Mouse (Mus musculus): ENCODE measurements around the gene Dlg2. TPM values are rescaled to one million over a fixed set of nuclear protein-coding genes. Genes with fewer than 3 reads are reported as not detected.

The Dlg2 gene
- total RNA-seq, 2 experiments from 2014 or later, result not detected

- no peak for ATAC-seq (replicated peaks; ENCODE audit: low FRiP score, poor library complexity, severe bottlenecking)
Observed at GRCm38 (mm10) chr7:91423784-91424183, 947.3 kb downstream of the Dlg2 start.

DNA sequence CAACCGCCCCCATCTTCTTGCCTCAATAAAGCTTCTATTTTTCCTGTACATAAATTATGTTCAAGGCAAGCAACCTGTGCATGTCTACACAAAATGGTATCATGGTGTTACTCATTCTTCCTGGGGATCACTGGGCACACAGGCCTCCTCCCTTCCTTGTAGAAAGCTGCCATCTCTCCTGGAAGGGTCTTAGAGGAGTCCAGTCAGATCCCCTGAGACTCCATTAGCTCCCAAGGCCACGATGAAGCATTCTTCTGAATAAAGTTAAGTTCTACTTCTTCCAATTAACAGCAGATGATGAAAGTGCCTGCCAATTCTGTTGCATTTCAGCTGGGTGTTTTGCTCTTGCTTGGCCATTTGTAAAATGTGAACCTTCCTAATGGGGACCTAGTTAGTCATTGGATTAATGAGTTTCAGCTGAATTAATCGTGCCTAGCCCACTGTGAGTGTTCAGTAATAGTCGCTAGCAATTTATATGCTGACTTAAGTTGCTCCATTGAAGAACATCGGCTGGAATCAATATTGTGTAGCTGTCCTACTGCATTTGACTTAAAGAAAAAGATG, 953.3 kb downstream of the Dlg2 start:
- no peak for ATAC-seq (replicated peaks; ENCODE audit: low FRiP score, poor library complexity, severe bottlenecking)

GRCm38 (mm10) chr7:91431594-91432240, 955.2 kb downstream of the Dlg2 start:
- no peak for ATAC-seq (replicated peaks; ENCODE audit: low FRiP score, poor library complexity, severe bottlenecking)

DNA sequence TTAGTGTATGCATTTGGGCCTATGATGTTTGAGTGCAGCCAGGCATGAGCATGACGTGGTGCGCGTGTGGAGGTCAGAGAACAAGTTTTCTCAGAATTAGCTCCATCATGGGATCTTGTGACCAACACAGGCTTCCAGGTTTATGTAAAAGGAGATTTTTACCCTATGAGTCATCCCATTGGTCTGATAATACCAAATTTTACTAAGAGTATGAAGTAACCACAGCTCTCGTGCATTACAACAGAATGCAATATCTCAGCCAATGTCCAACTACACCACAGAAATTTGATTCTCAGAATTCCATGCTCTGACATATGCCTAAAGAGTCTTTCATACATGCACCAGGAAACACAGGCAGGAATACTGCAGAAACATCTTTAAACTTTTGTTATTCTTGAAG, 956.1 kb downstream of the Dlg2 start:
- ATAC-seq (replicated peaks; ENCODE audit: low FRiP score, poor library complexity, severe bottlenecking), result no peak

- no peak for ATAC-seq (replicated peaks; ENCODE audit: low FRiP score, poor library complexity, severe bottlenecking)
Observed at GRCm38 (mm10) chr7:91434739-91435138, 958.3 kb downstream of the Dlg2 start.

DNA sequence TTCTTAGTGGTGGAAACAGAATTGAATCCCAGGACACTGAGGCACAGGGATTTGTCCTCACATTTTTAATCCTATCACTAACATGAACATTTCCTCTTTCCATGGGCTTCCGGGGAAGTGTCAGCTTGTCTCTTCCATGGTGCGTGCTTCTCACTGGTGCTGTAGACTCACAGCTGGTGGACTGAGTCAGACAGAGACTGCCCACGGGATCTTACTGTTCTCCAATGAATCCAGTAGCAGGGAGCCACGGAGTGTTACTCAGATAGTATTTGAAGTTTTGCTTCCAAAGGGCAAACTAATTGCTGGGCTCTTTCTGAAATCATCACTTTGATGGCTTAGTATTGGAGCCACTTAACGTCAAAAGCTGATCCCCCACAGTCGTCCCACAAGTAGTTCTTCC, 963.9 kb downstream of the Dlg2 start:
- no peak for ATAC-seq (replicated peaks; ENCODE audit: low FRiP score, poor library complexity, severe bottlenecking)

- no peak for ATAC-seq (replicated peaks; ENCODE audit: low FRiP score, poor library complexity, severe bottlenecking)
Observed at GRCm38 (mm10) chr7:91442447-91443376, 966.2 kb downstream of the Dlg2 start.

GRCm38 (mm10) chr7:91443377-91443714, 966.9 kb downstream of the Dlg2 start:
- no peak for ATAC-seq (replicated peaks; ENCODE audit: low FRiP score, poor library complexity, severe bottlenecking)

- ATAC-seq (replicated peaks; ENCODE audit: low FRiP score, poor library complexity, severe bottlenecking), result no peak
Observed at GRCm38 (mm10) chr7:91443913-91444312, 967.4 kb downstream of the Dlg2 start.

GRCm38 (mm10) chr7:91444728-91445127, 968.3 kb downstream of the Dlg2 start:
- no peak for ATAC-seq (replicated peaks; ENCODE audit: low FRiP score, poor library complexity, severe bottlenecking)

DNA sequence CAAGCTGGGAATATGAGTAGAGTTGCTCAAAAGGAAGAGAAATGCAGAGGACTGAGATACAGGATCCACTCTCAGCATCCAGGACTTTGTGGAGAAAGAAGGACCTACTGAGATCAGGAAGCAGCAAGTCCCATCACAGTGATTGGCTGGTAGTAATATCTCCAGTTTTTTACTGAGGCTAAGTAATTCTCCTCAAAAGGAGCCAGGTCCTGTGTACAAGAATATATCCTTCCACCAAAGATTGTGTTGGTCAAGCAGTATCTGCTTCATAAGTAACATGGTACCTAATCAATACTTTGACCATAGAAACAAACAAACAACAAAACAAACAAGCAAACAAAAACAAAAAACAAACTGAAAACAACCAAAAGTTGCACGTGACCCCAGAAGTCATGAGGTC, 980.3 kb downstream of the Dlg2 start:
- no peak for ATAC-seq (replicated peaks; ENCODE audit: low FRiP score, poor library complexity, severe bottlenecking)

- ATAC-seq (replicated peaks; ENCODE audit: low FRiP score, poor library complexity, severe bottlenecking), result no peak
Observed at GRCm38 (mm10) chr7:91457207-91457606, 980.7 kb downstream of the Dlg2 start.

DNA sequence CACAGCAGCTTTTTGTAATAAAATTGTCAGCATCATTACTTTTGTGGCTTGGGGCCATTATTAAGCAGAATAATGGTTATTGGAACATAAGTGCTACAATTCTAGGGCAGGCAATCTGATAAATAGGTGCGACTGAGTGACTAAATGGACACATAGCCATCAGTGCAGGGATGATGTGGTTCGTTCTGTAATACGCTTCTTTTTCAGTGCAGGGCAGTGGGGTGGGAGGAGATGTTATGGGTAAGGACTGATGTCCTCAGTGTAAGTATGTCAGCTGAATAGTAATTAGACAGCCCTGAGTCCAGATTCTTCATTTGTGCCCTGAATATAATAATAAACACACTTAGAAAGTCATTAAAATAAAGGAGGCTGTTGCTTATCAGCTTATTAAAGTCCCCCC, 984.9 kb downstream of the Dlg2 start:
- ATAC-seq (replicated peaks; ENCODE audit: low FRiP score, poor library complexity, severe bottlenecking), result no peak

DNA sequence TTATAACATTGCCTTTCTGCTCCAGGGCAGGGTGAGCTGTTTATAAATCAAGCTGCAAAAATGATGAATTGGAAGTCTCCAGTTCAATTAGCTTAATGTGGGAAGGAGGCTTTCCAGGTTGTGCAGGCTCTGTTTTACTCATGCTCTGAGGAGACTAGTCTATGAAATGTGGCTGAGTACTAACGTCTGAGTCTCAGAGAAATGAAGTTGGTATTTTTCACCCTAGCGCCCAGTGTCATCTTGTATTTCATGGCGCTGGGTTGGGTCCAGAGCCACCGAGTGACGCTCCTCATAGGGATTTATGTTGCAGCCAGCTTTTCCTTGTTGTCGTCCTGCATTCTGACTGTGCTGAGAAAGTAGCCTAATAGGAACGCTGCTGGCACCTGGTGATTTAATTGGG, 986.8 kb downstream of the Dlg2 start:
- ATAC-seq (replicated peaks; ENCODE audit: low FRiP score, poor library complexity, severe bottlenecking), result no peak

- ATAC-seq (replicated peaks; ENCODE audit: low FRiP score, poor library complexity, severe bottlenecking), result no peak
Observed at GRCm38 (mm10) chr7:91467061-91467460, 990.6 kb downstream of the Dlg2 start.

- ATAC-seq (replicated peaks; ENCODE audit: low FRiP score, poor library complexity, severe bottlenecking), result no peak
Observed at GRCm38 (mm10) chr7:91479145-91479544, 1002.7 kb downstream of the Dlg2 start.

GRCm38 (mm10) chr7:91481574-91482197, 1005.2 kb downstream of the Dlg2 start:
- ATAC-seq (replicated peaks; ENCODE audit: low FRiP score, poor library complexity, severe bottlenecking), result no peak

- ATAC-seq (replicated peaks; ENCODE audit: low FRiP score, poor library complexity, severe bottlenecking), result no peak
Observed at GRCm38 (mm10) chr7:91493234-91493633, 1016.8 kb downstream of the Dlg2 start.

DNA sequence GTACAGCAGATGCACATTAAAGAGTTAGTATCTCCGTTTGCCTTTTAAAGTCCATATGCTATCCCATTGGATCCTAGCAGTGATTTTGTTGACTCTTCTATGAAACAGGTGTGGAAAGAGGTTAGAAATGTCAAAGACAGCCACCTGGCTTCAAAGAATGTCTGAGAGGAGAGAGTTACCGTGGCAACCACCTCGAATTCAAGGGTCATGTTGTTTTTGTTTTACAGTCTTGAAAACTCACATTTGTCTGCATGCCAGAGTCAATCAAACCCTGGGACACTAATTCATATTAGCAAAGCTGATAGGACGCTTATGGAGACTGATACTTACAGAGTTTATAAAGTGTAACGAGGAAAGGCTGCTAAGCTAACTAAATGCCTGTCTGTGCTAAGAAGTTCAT, 1019.1 kb downstream of the Dlg2 start:
- ATAC-seq (replicated peaks; ENCODE audit: low FRiP score, poor library complexity, severe bottlenecking), result no peak

DNA sequence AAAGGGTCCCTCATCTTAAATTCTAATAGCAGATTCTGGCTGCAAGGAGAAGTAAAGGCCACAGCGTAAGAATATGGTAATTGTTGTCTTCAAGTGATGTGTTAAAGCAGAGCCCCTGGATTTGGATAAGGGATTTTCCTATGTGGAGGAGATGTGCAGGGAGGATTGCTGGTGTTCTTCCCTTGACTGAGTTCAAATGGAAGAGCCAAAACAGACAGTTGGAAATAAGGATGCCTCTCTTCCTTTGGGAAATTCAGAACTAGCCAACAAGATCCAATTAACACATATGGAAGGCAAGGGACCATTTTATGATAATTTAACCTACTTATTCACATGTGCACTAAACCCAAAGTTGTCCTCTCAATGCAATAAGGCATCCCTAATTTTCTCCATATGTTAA, 1034.6 kb downstream of the Dlg2 start:
- ATAC-seq (replicated peaks; ENCODE audit: low FRiP score, poor library complexity, severe bottlenecking), result no peak

GRCm38 (mm10) chr7:91514445-91514844, 1038.0 kb downstream of the Dlg2 start:
- no peak for ATAC-seq (replicated peaks; ENCODE audit: low FRiP score, poor library complexity, severe bottlenecking)

Measured in erythroid progenitor cell, adult 5-6 weeks (primary cell).